Mouse (Mus musculus) liver, postnatal 0 days (tissue): ENCODE measurements at regions not wholly inside any gene's neighbourhood (a gene's known extent, or its start where the extent isn't known, plus 50 kb on each side); places are given as distances from the start of the nearest gene placed in this dataset.

Source experiments
- ATAC-seq: fragments of 200-750 bp; cut with Nextera tagmentation; 2 replicates; pipeline ENCODE4 v1.8.0; 2017; ENCODE audit warnings: mild to moderate bottlenecking, moderate library complexity
- DNase-seq: peaks from one replicate; pipeline ENCODE4 v3.0.0-alpha.2; 2016
- H3K27ac ChIP-seq: fragments of 300-500 bp; sonication (generic); 2 replicates; pipeline ENCODE4 v1.5.1; 2014; ENCODE audit warnings: antibody characterized with exemption, moderate library complexity, mild to moderate bottlenecking, low read depth
- H3K27me3 ChIP-seq: fragments of 300-500 bp; sonication (generic); 2 replicates; pipeline ENCODE4 v1.6.1; 2014; ENCODE audit warnings: low read length, control low read depth, mixed read lengths; ENCODE audit not compliant: insufficient read depth
- H3K36me3 ChIP-seq: fragments of 300-500 bp; sonication (generic); replicated peaks from 2 replicates; pipeline ENCODE4 v1.6.1; 2014; ENCODE audit warnings: mild to moderate bottlenecking, control low read depth, low read length, moderate library complexity, mixed read lengths; ENCODE audit not compliant: insufficient read depth
- H3K4me1 ChIP-seq: fragments of 300-500 bp; sonication (generic); 2 replicates; pipeline ENCODE4 v1.6.1; 2014; ENCODE audit warnings: antibody characterized with exemption, mild to moderate bottlenecking, control low read depth; ENCODE audit not compliant: insufficient read depth
- H3K4me2 ChIP-seq: fragments of 300-500 bp; sonication (generic); 2 replicates; pipeline ENCODE4 v1.6.1; 2014; ENCODE audit warnings: low read depth, mild to moderate bottlenecking, low read length, moderate library complexity, mixed read lengths
- H3K4me3 ChIP-seq: fragments of 300-500 bp; sonication (generic); 2 replicates; pipeline ENCODE4 v1.5.1; 2014; ENCODE audit warnings: low read depth, low read length
- H3K9ac ChIP-seq: fragments of 300-500 bp; sonication (generic); replicated peaks from 2 replicates; pipeline ENCODE4 v1.6.1; 2014; ENCODE audit warnings: mild to moderate bottlenecking, moderate library complexity
- H3K9me3 ChIP-seq: fragments of 300-500 bp; sonication (generic); 2 replicates; pipeline ENCODE4 v1.6.1; 2016; ENCODE audit warnings: mild to moderate bottlenecking, control low read depth, low read length, mixed read lengths
- CTCF ChIP-seq: sonication (generic); IDR thresholded peaks from 2 replicates; pipeline ENCODE4 v1.5.1; 2016; ENCODE audit warnings: antibody characterized with exemption, low read depth
- EP300 ChIP-seq: IDR thresholded peaks from 2 replicates; pipeline ENCODE4 v1.6.1; 2016; ENCODE audit warnings: antibody characterized with exemption, low read depth, mild to moderate bottlenecking
- WGBS: fragments of 180-500 bp; shearing (Covaris S2); extraction: QIAGEN DNeasy Blood & Tissue Kit; methylation state at CpG from one replicate; pipeline ENCODE4 v1.1.7; 2014; ENCODE audit not compliant: insufficient replicate concordance; 5-methylcytosine and 5-hydroxymethylcytosine counted together

DNA sequence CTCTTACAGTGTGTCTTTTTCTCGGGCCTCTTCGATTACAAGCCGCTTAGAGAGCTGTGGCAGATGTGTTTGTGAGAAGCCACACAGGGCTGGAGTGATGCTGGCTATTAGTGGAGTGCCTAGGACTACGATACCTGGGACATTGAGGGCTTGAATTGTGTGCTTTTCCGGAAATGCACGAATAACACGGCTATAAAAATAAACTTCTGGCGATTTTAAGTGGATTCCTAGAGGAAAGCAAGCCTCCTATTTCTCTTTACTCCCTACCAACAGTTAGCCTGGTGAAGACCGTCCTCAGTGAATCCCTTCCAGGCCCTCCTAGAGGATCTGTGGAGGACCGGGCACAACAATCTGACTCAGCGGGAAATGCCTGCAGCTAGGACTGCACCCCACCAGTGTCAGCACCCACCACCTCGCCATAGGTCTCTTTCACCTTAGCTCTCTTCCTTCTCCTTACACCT, 260.1 kb upstream of the Nfe2l3 start:
- Histone ChIP-seq H3K9ac (no peak overlapping the region), H3K27me3 (peaks cover 76% of the 10 kb centered on the region), H3K9me3 (no peaks in the 10 kb centered on the region), H3K4me1 (peaks cover 11% of the 10 kb centered on the region; the same call in 1 of the 2 replicates), H3K36me3 (no peaks in the 10 kb centered on the region), H3K4me2 (peak overlapping the region; percentile 68), H3K4me3 (peak overlapping the region; percentile 41; the same call in 1 of the 2 replicates), H3K27ac (peak overlapping the region; percentile 62; the same call in 1 of the 2 replicates)
- no peak for DNase-seq
- ATAC-seq: no peak
- 4% methylated on average over 12 of the region's 12 CpGs for WGBS
- TF ChIP-seq EP300 (no peak), CTCF (no peak)

DNA sequence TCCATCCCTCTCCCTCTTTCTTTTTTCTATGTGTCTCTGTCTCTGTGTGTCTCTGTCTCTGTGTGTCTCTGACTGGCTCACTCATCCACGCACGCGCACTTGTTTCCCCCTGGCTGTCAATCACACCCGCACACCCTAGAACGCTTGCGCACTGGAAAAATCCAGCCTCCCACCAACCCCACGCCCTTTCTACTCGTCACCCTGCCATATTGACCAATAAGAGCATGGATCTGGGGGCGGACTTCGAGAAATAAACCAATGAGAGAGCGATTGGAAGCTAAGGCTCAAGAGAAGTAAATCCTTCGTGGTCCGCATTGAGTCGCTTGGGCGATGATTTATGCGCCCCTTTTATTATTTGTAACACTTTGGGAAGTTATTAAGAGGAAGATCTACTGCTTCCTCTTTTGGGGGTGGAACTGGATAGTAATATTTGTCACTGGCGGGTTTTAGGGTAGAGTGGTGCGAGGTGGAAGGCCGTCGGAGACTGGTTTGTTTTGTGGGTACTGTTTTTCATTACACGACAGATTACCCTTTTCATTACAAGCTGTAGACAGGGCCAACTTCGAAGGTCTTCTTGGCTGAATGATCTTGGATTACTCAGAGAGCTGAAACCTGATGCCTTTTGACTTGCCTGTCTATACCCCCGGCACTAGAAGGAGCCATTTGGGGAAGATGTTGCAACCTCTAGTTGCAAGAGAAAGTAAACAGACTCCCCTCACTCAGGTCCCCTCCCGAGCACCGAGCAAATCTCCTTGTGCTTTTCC, 259.4 kb upstream of the Nfe2l3 start:
- WGBS: 1% methylated on average over 25 of the region's 25 CpGs
- H3K4me1 ChIP-seq: peaks cover 11% of the 10 kb centered on the region; the same call in 1 of the 2 replicates

DNA sequence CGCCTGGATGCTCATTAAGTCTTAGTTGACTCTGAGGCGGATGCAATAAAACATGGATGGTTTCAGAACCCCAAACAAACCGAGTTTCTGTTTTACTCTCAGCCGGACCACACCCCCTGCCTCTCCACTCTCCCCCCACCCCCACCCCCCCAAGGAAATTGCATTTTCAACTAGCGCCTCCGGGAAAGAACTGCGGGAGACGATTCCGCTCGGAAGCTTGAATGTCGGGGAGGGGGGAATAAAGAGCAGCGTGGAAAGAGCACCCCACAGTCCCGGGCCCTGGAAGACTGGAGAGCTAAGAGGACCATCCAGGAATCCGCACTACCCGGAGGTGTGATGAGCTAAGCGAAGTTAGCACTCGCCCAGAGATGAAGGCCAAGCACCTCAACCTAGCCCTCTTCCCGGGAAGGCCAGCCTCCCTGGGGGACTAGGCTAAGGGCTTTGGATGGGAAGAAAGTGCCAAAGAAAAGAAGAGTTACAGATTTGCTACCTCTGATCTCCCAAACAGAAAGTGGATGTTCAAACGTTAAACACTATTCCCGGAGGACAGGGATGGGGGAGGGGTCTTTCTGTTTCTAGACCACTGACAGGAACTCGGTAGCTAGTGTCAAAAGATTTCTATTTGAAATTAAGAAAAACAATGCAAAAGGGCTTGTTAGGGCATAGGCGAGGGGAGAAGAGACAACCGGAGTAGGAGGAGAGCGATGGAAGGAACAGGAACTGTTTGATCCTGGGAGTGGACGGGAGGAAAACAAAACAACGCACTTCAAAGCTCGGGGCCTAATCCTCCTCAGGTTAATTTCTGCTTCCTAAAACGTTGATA, 258.6 kb upstream of the Nfe2l3 start:
- DNase-seq (no peak), ATAC-seq (no peak)
- 1% methylated on average over 28 of the region's 28 CpGs for WGBS
- Histone ChIP-seq H3K4me1 (peaks cover 9% of the 10 kb centered on the region; the same call in 1 of the 2 replicates), H3K27me3 (peaks cover 69% of the 10 kb centered on the region), H3K36me3 (no peaks in the 10 kb centered on the region), H3K4me2 (peak overlapping the region; percentile 68), H3K9me3 (no peaks in the 10 kb centered on the region), H3K4me3 (peak overlapping the region; percentile 41), H3K9ac (no peak overlapping the region), H3K27ac (0 out of 2 replicates have a peak overlapping the region, but pooled peaks have one; percentile 45)
- TF ChIP-seq EP300 (no peak), CTCF (no peak)

More for the DNA sequence above, 259.4 kb upstream of the Nfe2l3 start:
- ATAC-seq (peak; percentile 66), DNase-seq (peak; percentile 79)
- Histone ChIP-seq H3K36me3 (no peaks in the 10 kb centered on the region), H3K9ac (no peak overlapping the region), H3K4me3 (peak overlapping the region; percentile 41), H3K9me3 (no peaks in the 10 kb centered on the region), H3K4me2 (peak overlapping the region; percentile 68), H3K27ac (peak overlapping the region; percentile 62), H3K27me3 (peaks cover 76% of the 10 kb centered on the region)
- TF ChIP-seq CTCF (no peak), EP300 (no peak)

DNA sequence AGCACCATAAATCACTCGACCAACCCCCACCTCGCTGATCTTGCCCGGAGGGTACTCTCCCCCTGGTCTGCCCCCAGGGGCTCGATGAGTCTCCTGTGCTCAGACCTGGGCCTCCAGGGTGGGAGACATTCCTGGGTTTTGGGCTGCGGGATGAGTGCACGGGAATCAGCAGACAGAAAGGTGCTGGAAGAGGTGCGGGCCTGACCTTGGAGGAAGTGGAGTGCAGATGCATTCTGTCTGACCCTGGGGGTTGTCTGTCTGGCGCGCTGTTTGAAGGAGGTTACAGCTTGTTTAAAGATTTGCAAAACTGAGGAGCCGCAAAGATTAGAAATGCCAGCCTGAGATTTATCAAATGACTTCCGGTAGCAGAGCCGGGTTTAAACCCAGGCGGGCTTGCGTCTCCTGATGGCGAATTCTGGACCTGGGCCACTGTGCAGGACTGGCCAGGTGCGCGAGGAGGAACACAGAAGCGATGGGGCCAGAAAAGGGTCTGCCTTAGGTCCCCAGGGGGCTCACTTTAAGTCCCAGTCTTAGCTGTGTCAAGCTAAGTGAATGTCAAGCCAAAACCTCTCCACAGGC, 257.9 kb upstream of the Nfe2l3 start:
- ATAC-seq (no peak), DNase-seq (no peak)
- Histone ChIP-seq H3K4me3 (peak overlapping the region; percentile 41; the same call in 1 of the 2 replicates), H3K9ac (no peak overlapping the region), H3K27me3 (peaks cover 74% of the 10 kb centered on the region), H3K36me3 (no peaks in the 10 kb centered on the region), H3K9me3 (no peaks in the 10 kb centered on the region), H3K4me2 (peak overlapping the region; percentile 68), H3K27ac (no peak overlapping the region), H3K4me1 (peaks cover 7% of the 10 kb centered on the region; the same call in 1 of the 2 replicates)
- WGBS: 3% methylated on average over 18 of the region's 18 CpGs
- TF ChIP-seq CTCF (no peak), EP300 (no peak)

DNA sequence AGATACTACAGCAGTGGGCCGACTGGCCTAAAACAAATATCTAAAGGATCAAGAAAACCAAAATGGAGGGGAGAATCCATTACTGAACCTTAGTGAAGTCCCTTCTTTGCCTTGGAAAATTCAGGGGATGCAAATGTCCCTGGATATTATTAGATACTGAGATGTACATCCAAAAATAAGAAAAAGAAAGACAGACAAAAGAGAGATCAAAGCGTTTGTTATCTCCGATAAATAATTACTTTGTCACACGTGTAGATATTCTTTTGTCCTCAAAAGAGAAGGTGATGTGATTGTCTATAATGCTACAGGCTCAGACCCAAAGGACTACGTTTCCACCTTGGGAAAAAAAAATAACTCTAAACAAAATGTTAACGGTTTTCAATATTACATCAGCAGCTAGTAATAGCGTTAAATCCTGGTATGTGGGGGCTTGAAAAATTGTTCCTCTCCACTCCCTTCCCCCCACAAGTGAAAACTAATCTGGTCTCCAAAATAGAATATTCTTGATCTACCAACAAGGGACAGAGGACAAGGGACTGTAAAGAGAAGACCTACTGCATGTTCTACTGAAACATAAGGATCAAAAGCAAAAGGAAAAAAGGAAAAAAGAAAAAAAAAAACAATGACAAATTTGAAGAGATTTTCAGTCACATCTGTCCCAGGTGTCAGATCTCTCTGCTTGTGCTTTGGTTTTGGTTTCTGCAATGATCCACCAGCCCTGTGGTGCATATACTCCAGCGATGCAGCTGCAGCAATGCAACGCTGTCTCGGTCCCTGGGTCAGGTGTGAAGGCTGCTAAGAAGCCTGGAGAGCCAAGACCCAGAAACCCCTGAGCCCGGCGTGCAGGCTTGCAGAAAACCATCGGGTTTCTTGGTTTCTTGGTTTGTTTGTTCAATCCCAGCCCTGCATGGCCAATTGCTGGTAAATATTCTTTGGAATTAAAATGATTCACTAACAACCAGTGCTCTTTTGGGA, 256.6 kb upstream of the Nfe2l3 start:
- DNase-seq: no peak
- Histone ChIP-seq H3K4me3 (no peak overlapping the region), H3K4me1 (peaks cover 7% of the 10 kb centered on the region; the same call in 1 of the 2 replicates), H3K9me3 (no peaks in the 10 kb centered on the region), H3K9ac (no peak overlapping the region), H3K27ac (no peak overlapping the region), H3K4me2 (no peak overlapping the region), H3K36me3 (no peaks in the 10 kb centered on the region), H3K27me3 (peaks cover 78% of the 10 kb centered on the region)
- no peak for ATAC-seq
- WGBS: 16% methylated on average over 13 of the region's 13 CpGs
- TF ChIP-seq CTCF (no peak), EP300 (no peak)
